Mouse (Mus musculus) CH12.LX (cell line): ENCODE data around the gene Tmem8. TPM values are rescaled to one million over a fixed set of nuclear protein-coding genes. Genes with fewer than 3 reads are reported as not detected.

Experiments
- DNase-seq: peaks from one replicate; pipeline ENCODE4 v3.0.0-alpha.2; 2013; ENCODE audit errors: extremely low read depth
- H3K27ac ChIP-seq: 2 replicates; pipeline ENCODE4 v1.5.1; 2012; ENCODE audit warnings: low read depth, mild to moderate bottlenecking, control low read depth, moderate library complexity; ENCODE audit not compliant: insufficient read depth
- H3K27me3 ChIP-seq: replicated peaks from 2 replicates; pipeline ENCODE3; 2012; ENCODE audit warnings: inconsistent platforms
- H3K36me3 ChIP-seq, 2 experiments: replicated peaks in 1 of 2; 2 replicates each; pipeline versions ENCODE3 to v1.6.1; 2012; ENCODE audit warnings: inconsistent platforms in 1 of 2, low read length in 1 of 2, mild to moderate bottlenecking in 1 of 2, mixed read lengths in 1 of 2, moderate library complexity in 1 of 2; ENCODE audit not compliant: control insufficient read depth in 1 of 2, insufficient read depth in 1 of 2
- H3K4me1 ChIP-seq, 2 experiments: 2 replicates each; pipeline ENCODE4 v1.6.1; 2012; ENCODE audit warnings: inconsistent platforms in 1 of 2, moderate library complexity in 1 of 2; ENCODE audit not compliant: insufficient read depth in 2 of 2, control insufficient read depth in 1 of 2
- H3K4me2 ChIP-seq: 2 replicates; pipeline ENCODE4 v1.6.1; 2012; ENCODE audit warnings: low read depth, mild to moderate bottlenecking, control low read depth; ENCODE audit not compliant: poor library complexity, insufficient read depth, severe bottlenecking
- H3K4me3 ChIP-seq, 3 experiments: fragments of 150-350 bp in 1 of 3; sonication (generic) in 1 of 3; replicated peaks in 1 of 3; 2 replicates each; pipeline versions ENCODE3 to v1.5.1; 2011 to 2012; ENCODE audit warnings: low read depth in 2 of 3, low read length in 2 of 3, mild to moderate bottlenecking in 2 of 3, moderate library complexity in 2 of 3, control low read depth in 1 of 3, improper control_type of control experiment in 1 of 3, inconsistent platforms in 1 of 3, mixed read lengths in 1 of 3; ENCODE audit not compliant: poor library complexity in 1 of 3
- H3K79me2 ChIP-seq: replicated peaks from 2 replicates; pipeline ENCODE4 v1.6.1; 2012; ENCODE audit warnings: mild to moderate bottlenecking, moderate library complexity; ENCODE audit not compliant: control insufficient read depth, poor library complexity, insufficient read depth, severe bottlenecking; ENCODE audit errors: extremely low read depth
- H3K9ac ChIP-seq: 2 replicates; pipeline ENCODE4 v1.6.1; 2012; ENCODE audit warnings: low read depth, mild to moderate bottlenecking, control low read depth, moderate library complexity; ENCODE audit not compliant: insufficient read depth
- H3K9me3 ChIP-seq: replicated peaks from 2 replicates; pipeline ENCODE3; 2012; ENCODE audit warnings: low read length, inconsistent platforms, mixed read lengths
- CHD1 ChIP-seq: IDR thresholded peaks from 2 replicates; pipeline ENCODE4 v1.6.1; 2012; ENCODE audit warnings: low read depth, low read length, improper control_type of control experiment, inconsistent platforms
- CTCF ChIP-seq, 2 experiments: IDR thresholded peaks in 1 of 2; conservative IDR thresholded peaks in 1 of 2; 2 replicates each; pipeline ENCODE4 v1.5.1; 2011 to 2012; ENCODE audit warnings: low read depth in 2 of 2, low read length in 2 of 2, improper control_type of control experiment in 1 of 2, inconsistent platforms in 1 of 2, mild to moderate bottlenecking in 1 of 2, moderate library complexity in 1 of 2
- ELF1 ChIP-seq: IDR thresholded peaks from 2 replicates; pipeline ENCODE4 v1.6.1; 2014; ENCODE audit warnings: low read depth, mild to moderate bottlenecking, inconsistent platforms, low read length, improper control_type of control experiment
- ETS1 ChIP-seq: conservative IDR thresholded peaks from 2 replicates; pipeline ENCODE4 v1.6.1; 2012; ENCODE audit warnings: low read depth, mild to moderate bottlenecking, inconsistent platforms, low read length, improper control_type of control experiment, moderate library complexity
- HCFC1 ChIP-seq: IDR thresholded peaks from 2 replicates; pipeline ENCODE4 v1.6.1; 2012; ENCODE audit warnings: low read depth, mild to moderate bottlenecking, inconsistent platforms, low read length, improper control_type of control experiment
- IRF4 ChIP-seq: IDR thresholded peaks from 2 replicates; pipeline ENCODE4 v1.6.1; 2014; ENCODE audit warnings: low read depth, mild to moderate bottlenecking, inconsistent platforms, low read length, improper control_type of control experiment
- JUN ChIP-seq: IDR thresholded peaks from 2 replicates; pipeline ENCODE4 v1.6.1; 2011; ENCODE audit warnings: low read depth, mild to moderate bottlenecking, low read length, improper control_type of control experiment, moderate library complexity; ENCODE audit not compliant: insufficient read depth
- MAFK ChIP-seq: IDR thresholded peaks from 2 replicates; pipeline ENCODE4 v1.6.1; 2011; ENCODE audit warnings: low read length, improper control_type of control experiment; ENCODE audit not compliant: insufficient replicate concordance
- MAX ChIP-seq: IDR thresholded peaks from 2 replicates; pipeline ENCODE4 v1.6.1; 2011; ENCODE audit warnings: low read length, improper control_type of control experiment
- MAZ ChIP-seq: IDR thresholded peaks from 2 replicates; pipeline ENCODE4 v1.6.1; 2012; ENCODE audit warnings: low read depth, mild to moderate bottlenecking, inconsistent platforms, low read length, improper control_type of control experiment, moderate library complexity
- MXI1 ChIP-seq: IDR thresholded peaks from 2 replicates; pipeline ENCODE4 v1.6.1; 2011; ENCODE audit warnings: mild to moderate bottlenecking, low read depth, low read length, improper control_type of control experiment
- MYC ChIP-seq: IDR thresholded peaks from 2 replicates; pipeline ENCODE4 v1.6.1; 2011; ENCODE audit warnings: low read depth, mild to moderate bottlenecking, improper control_type of control experiment, low read length
- NELFE ChIP-seq: IDR thresholded peaks from 2 replicates; pipeline ENCODE4 v1.6.1; 2011; ENCODE audit warnings: low read depth, low read length, improper control_type of control experiment
- NRF1 ChIP-seq: IDR thresholded peaks from 2 replicates; pipeline ENCODE4 v1.6.1; 2014; ENCODE audit warnings: low read depth, mild to moderate bottlenecking, inconsistent platforms, low read length, improper control_type of control experiment, moderate library complexity
- POLR2A ChIP-seq: IDR thresholded peaks from 2 replicates; pipeline ENCODE4 v1.6.1; 2011; ENCODE audit warnings: low read depth, mild to moderate bottlenecking, improper control_type of control experiment, low read length
- RAD21 ChIP-seq: IDR thresholded peaks from 2 replicates; pipeline ENCODE4 v1.6.1; 2011; ENCODE audit warnings: low read depth, mild to moderate bottlenecking, low read length, improper control_type of control experiment, moderate library complexity
- SIN3A ChIP-seq: IDR thresholded peaks from 2 replicates; pipeline ENCODE4 v1.6.1; 2012; ENCODE audit warnings: low read length, improper control_type of control experiment, inconsistent platforms
- SMC3 ChIP-seq: IDR thresholded peaks from 2 replicates; pipeline ENCODE4 v1.6.1; 2011; ENCODE audit warnings: low read depth, low read length, improper control_type of control experiment
- TCF12 ChIP-seq: IDR thresholded peaks from 2 replicates; pipeline ENCODE4 v1.6.1; 2014; ENCODE audit warnings: low read depth, mild to moderate bottlenecking, inconsistent platforms, low read length, improper control_type of control experiment
- ZC3H11A ChIP-seq: IDR thresholded peaks from 2 replicates; pipeline ENCODE4 v1.6.1; 2012; ENCODE audit warnings: low read depth, mild to moderate bottlenecking, inconsistent platforms, low read length, improper control_type of control experiment
- ZKSCAN1 ChIP-seq: IDR thresholded peaks from 2 replicates; pipeline ENCODE4 v1.6.1; 2012; ENCODE audit warnings: low read depth, inconsistent platforms, low read length, improper control_type of control experiment, borderline replicate concordance
- dilution Hi-C: fragments of 300-500 bp; cut with MboI; formaldehyde crosslinking; loops from 2 replicates; pipeline ENCODE4 v1.14.3; 2020; ENCODE audit warnings: low sequenced_read_pairs; ENCODE audit not compliant: extremely low pct_unique_long_range_greater_than_20kb, extremely low pct_ligation_motif_present
- in situ Hi-C: fragments of 300-500 bp; cut with MboI; formaldehyde crosslinking; loops from 3 replicates; pipeline ENCODE4 v1.14.3; 2019; ENCODE audit warnings: low sequenced_read_pairs, low pct_ligation_motif_present, low pct_unique_long_range_greater_than_20kb, mixed read lengths
- polyA plus RNA-seq: library from polyadenylated mRNA; unstranded; fragments of >175 nt; gene quantifications from 2 replicates; pipeline ENCODE4 v1.2.1, GENCODE M21; 2012; ENCODE audit warnings: low read depth; ENCODE audit not compliant: insufficient read length
- total RNA-seq, 2 experiments: library from RNA; depleted of rRNA; stranded (reverse); fragments of 300-350 nt in 1 of 2; fragments of >200 nt in 1 of 2; gene quantifications; 2 replicates each; pipeline ENCODE4 v1.2.3; 2012 to 2014

Gene Tmem8
- total and polyA plus RNA-seq, 3 experiments = 2.8 to 4.6 (median 3.6) TPM

DNA sequence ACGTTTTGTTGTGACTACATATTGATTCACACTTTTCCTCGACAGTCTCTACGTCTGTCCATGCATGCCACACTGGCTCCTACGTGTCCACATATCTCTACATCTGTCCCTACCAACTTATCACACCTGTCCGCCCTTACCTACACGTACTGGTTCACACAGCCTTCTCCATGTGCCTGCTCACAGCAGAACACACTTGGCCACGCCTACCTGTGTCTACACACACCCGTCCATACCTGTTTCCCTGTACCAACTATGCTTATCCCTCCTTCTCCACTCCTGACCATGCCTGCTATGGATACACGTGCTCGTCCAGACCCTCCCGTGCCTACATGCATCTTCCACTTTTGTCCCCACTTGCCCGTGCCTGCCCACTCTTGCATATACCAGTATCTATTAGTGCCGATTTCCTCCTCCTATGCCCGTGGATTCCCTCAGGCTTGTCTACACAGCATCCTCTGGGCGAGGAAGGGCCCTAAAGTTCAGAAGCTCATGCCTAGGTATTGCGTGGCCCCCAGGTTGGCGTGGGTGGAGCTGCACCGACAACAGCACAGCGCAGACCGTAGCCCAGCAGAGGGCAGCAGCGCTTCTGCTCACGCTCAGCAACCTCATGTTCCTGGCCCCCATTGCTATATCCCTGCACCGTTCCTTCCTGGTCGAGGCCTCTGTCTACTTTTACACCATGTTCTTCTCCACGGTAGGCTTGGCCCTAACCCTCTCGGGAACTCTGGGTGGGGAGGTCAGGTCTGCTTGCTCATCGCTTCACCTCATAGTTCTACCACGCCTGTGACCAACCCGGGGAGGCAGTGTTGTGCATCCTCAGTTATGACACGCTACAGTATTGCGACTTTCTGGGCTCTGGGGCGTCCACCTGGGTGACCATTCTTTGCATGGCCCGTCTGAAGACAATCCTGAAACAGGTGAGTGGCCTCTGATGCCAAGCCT lies 6.9 kb downstream of the Tmem8 start:
- Histone ChIP-seq H3K9me3 (no peaks in the 10 kb centered on the region), H3K4me1 (peaks cover 17 to 30% of the 10 kb centered on the region in 2 experiments), H3K4me2 (peak overlapping the region; percentile 58), H3K36me3 (peaks cover 0 to 16% of the 10 kb centered on the region in 2 experiments)
- dilution Hi-C loops = no loop called here
- peak; percentile 77 for TF ChIP-seq RAD21
- TF ChIP-seq JUN = no peak
- peak; percentile 96 for TF ChIP-seq MAX
- peak; percentile 84 for TF ChIP-seq MXI1
- TF ChIP-seq MAZ = peak; percentile 92
- TF ChIP-seq MYC = peak; percentile 94
- TF ChIP-seq ZKSCAN1 = no peak
- TF ChIP-seq NELFE = peak; percentile 61
- TF ChIP-seq MAFK = no peak
- TF ChIP-seq ZC3H11A = peak; percentile 34
- peak; percentile 78 for TF ChIP-seq ELF1
- TF ChIP-seq CHD1 = no peak
- peak; percentile 52; the same call in 1 of the 2 replicates for TF ChIP-seq SIN3A
- peak; percentile 53 to 93; a peak in 3 of 4 replicates for TF ChIP-seq CTCF (conservative IDR thresholded peaks at IDR 0.05 in 1 of 2, IDR thresholded peaks at IDR 0.05 in 1 of 2; ENCODE audit: low read depth in 2 of 2, low read length in 2 of 2)
- peak; percentile 45; the same call in 1 of the 2 replicates for TF ChIP-seq IRF4
- TF ChIP-seq SMC3 = peak; percentile 81
- TF ChIP-seq HCFC1 = peak; percentile 40
- TF ChIP-seq ETS1 = 0 out of 2 replicates have a peak, but pooled peaks have one; percentile 11
- TF ChIP-seq NRF1 = peak; percentile 49; the same call in 1 of the 2 replicates
- TF ChIP-seq TCF12 = no peak
- TF ChIP-seq POLR2A = peak; percentile 52; the same call in 1 of the 2 replicates
- TF ChIP-seq, all 38 proteins: peak for 16
- Histone ChIP-seq H3K79me2 (peaks cover 12% of the 10 kb centered on the region), H3K27ac (no peak overlapping the region), H3K27me3 (peaks cover 44% of the 10 kb centered on the region), H3K9ac (peak overlapping the region; percentile 41; the same call in 1 of the 2 replicates), H3K4me3 (peak overlapping the region; percentile 38 to 50 (median 49))
- in situ Hi-C loops = no loop called here
- peak; percentile 79 for DNase-seq
